Mouse (Mus musculus) central nervous system, embryonic 11.5 days (tissue): ENCODE results near the gene Igf1. TPM values are rescaled to one million over a fixed set of nuclear protein-coding genes. Genes with fewer than 3 reads are reported as not detected.

Experiments
- polyA plus RNA-seq: library from polyadenylated mRNA; depleted of rRNA; stranded (reverse); fragments of >200 nt; gene quantifications from 2 replicates; pipeline ENCODE4 v1.2.3, GENCODE M21; 2012; rRNA removed

The Igf1 gene
- 30.8 and 43.0 TPM in 2 replicates for polyA plus RNA-seq

GRCm38 (mm10) chr10:87858013-87858806 is at the start of gene Igf1:
Igf1 (plus strand) TSS chr10:87858265.

Other genes starting within 250 kb of the Igf1 start
- gene Pmch, start 232.8 kb downstream of the Igf1 start, polyA plus RNA-seq = 0.46 TPM in 1 of 2 replicates, not detected in the other